Mouse (Mus musculus): ENCODE measurements at regions not wholly inside any gene's neighbourhood (a gene's known extent, or its start where the extent isn't known, plus 50 kb on each side); places are given as distances from the start of the nearest gene placed in this dataset.

DNA sequence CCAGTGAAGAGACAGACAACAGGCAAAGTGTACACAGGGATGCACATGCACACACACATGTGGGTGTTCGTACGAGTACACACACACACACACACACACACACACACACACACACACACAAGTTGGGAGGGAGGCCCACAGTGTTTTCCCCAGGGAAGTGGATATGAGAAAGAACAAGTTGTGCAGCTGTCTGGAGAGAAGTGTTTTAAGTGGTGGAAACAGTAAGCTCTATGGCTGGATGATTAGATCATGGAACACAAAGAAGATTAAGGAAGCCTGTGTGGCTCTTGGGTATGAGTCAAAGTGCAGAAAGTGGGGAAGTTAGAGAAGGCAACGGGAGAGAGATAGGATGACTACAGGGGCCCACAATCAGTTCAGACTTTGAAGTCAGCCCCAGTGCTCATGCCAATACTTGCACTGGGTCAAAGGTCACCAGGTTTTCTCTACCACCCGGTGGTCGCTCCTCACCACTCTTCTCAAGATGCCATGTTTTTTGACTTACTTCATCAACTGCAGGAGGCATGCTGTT is 85.1 kb upstream of the Bmper start:
- no peak for TF ChIP-seq CTCF (IDR thresholded peaks at IDR 0.05; ENCODE audit: insufficient read depth, low read length)
- no peak for TF ChIP-seq POLR2A (IDR thresholded peaks at IDR 0.05; ENCODE audit: borderline replicate concordance, extremely low read depth, low read depth, low read length)
